Mouse (Mus musculus) ES-E14 (cell line): ENCODE measurements at regions not wholly inside any gene's neighbourhood (a gene's known extent, or its start where the extent isn't known, plus 50 kb on each side); places are given as distances from the start of the nearest gene placed in this dataset.

Source experiments
- HCFC1 ChIP-seq: IDR thresholded peaks from 2 replicates; pipeline ENCODE4 v1.6.1; 2012; ENCODE audit warnings: low read length, inconsistent platforms, borderline replicate concordance; ENCODE audit not compliant: insufficient read depth
- ZNF384 ChIP-seq: IDR thresholded peaks from 2 replicates; pipeline ENCODE4 v1.6.1; 2012; ENCODE audit warnings: low read depth, low read length, inconsistent platforms

GRCm38 (mm10) chr1:51401846-51402532 lies 76.2 kb downstream of the Nabp1 start:
- no peak for TF ChIP-seq ZNF384
- TF ChIP-seq HCFC1: no peak
